13 mouse cellular contexts compared by ENCODE assay signal in genomic region chr8:7097577-7097976, GRCm38 (mm10).
DNase-seq lines count a peak whose midpoint lies in the region; ATAC-seq and TF ChIP-seq lines count a peak whose summit lies in the region.
"Had no signal": no experiment of that assay in that cellular context is flagged by ENCODE, and none has a peak within 500 bp of the region (broad histone marks: within the 10 kb centered on the region; RNA-seq: fewer than 3 reads in every experiment).

No protein-coding gene starts in this region.

- H3K4me1 ChIP-seq in lung, embryonic 14.5 days (ENCODE audit: insufficient read depth): no peaks in the 10 kb centered on the region
- 0 out of 2 replicates have a peak, but pooled peaks cover 3% of the 10 kb centered on the region for H3K4me1 ChIP-seq in forebrain, embryonic 16.5 days (replicated peaks; ENCODE audit: control insufficient read depth, insufficient read depth, low read length)
- H3K4me1 ChIP-seq: liver, embryonic 13.5 days; megakaryocyte, embryonic 14.5 days had no signal

- H3K9me3 ChIP-seq in lung, embryonic 14.5 days (ENCODE audit: low read depth, low read length): no peaks in the 10 kb centered on the region
- no peaks in the 10 kb centered on the region for H3K9me3 ChIP-seq in forebrain, embryonic 16.5 days (ENCODE audit: control insufficient read depth, low read length)
- H3K9me3 ChIP-seq: liver, embryonic 13.5 days; megakaryocyte, embryonic 14.5 days had no signal

- H3K36me3 ChIP-seq in lung, embryonic 14.5 days (ENCODE audit: insufficient read depth): no peaks in the 10 kb centered on the region
- H3K36me3 ChIP-seq in forebrain, embryonic 16.5 days (ENCODE audit: control insufficient read depth, insufficient read depth): no peaks in the 10 kb centered on the region
- H3K36me3 ChIP-seq: liver, embryonic 13.5 days had no signal

- no peak overlapping the region for H3K9ac ChIP-seq in lung, embryonic 14.5 days
- H3K9ac ChIP-seq in forebrain, embryonic 16.5 days (replicated peaks; ENCODE audit: low read depth, low read length): no peak overlapping the region
- H3K9ac ChIP-seq: liver, embryonic 13.5 days had no signal

- peak; percentile 18 for DNase-seq in lung, embryonic 14.5 days
- DNase-seq in lung, postnatal 25 days (ENCODE audit: low spot score): no peak
- peak; percentile 69 for DNase-seq in mesoderm, embryonic 11.5 days (ENCODE audit: low read depth, low spot score)
- DNase-seq in telencephalon, adult 2 months (ENCODE audit: low read depth, low spot score): peak; percentile 11
- no peak for DNase-seq in heart, adult 11 months
- no peak for DNase-seq in layer of hippocampus, postnatal 36 days
- no peak for DNase-seq in gastrocnemius, postnatal 25 days
- DNase-seq: adrenal gland, postnatal 36 days; liver, embryonic 13.5 days had no signal

- no peak overlapping the region for H3K4me2 ChIP-seq in lung, embryonic 14.5 days
- no peak overlapping the region for H3K4me2 ChIP-seq in forebrain, embryonic 16.5 days (ENCODE audit: low read length)
- H3K4me2 ChIP-seq: liver, embryonic 13.5 days had no signal

- H3K4me3 ChIP-seq in lung, embryonic 14.5 days (ENCODE audit: low read depth, low read length): no peak overlapping the region
- no peak overlapping the region for H3K4me3 ChIP-seq in forebrain, embryonic 16.5 days (replicated peaks; ENCODE audit: low read length)
- H3K4me3 ChIP-seq: liver, embryonic 13.5 days; megakaryocyte, embryonic 14.5 days had no signal

- no peak for ATAC-seq in lung, embryonic 14.5 days (ENCODE audit: insufficient read depth)
- ATAC-seq in forebrain, embryonic 16.5 days: peak; percentile 89
- ATAC-seq: intestine, postnatal 0 days; Patski had no signal

- WGBS in lung, embryonic 14.5 days: 51% methylated on average over 2 of the region's 2 CpGs
- 38% methylated on average over 2 of the region's 2 CpGs for WGBS in forebrain, embryonic 16.5 days

- no peaks in the 10 kb centered on the region for H3K27me3 ChIP-seq in lung, embryonic 14.5 days (ENCODE audit: insufficient read depth, low read length)
- H3K27me3 ChIP-seq in forebrain, embryonic 16.5 days (replicated peaks; ENCODE audit: control insufficient read depth, insufficient read depth, low read length): no peaks in the 10 kb centered on the region
- H3K27me3 ChIP-seq: liver, embryonic 13.5 days; megakaryocyte, embryonic 14.5 days; Patski had no signal

- no peak overlapping the region for H3K27ac ChIP-seq in lung, embryonic 14.5 days (ENCODE audit: low read depth)
- no peak overlapping the region; the same call in 1 of the 2 replicates for H3K27ac ChIP-seq in forebrain, embryonic 16.5 days (ENCODE audit: low read length)
- H3K27ac ChIP-seq: liver, embryonic 13.5 days had no signal

- no peak for TF ChIP-seq CTCF in lung, embryonic 14.5 days (IDR thresholded peaks at IDR 0.05; ENCODE audit: low read depth)

Comparison
In these comparisons a context has a peak if more than half of its experiments do, and no peak if none do; other contexts are left out.
1. DNase-seq: peak in lung, embryonic 14.5 days (single experiment), mesoderm, embryonic 11.5 days (single experiment) and telencephalon, adult 2 months (single experiment); none in lung, postnatal 25 days (single experiment), heart, adult 11 months (single experiment), layer of hippocampus, postnatal 36 days (0 of 2) and gastrocnemius, postnatal 25 days (single experiment).